Mouse (Mus musculus): ENCODE measurements around the gene Fgd6.

DNA sequence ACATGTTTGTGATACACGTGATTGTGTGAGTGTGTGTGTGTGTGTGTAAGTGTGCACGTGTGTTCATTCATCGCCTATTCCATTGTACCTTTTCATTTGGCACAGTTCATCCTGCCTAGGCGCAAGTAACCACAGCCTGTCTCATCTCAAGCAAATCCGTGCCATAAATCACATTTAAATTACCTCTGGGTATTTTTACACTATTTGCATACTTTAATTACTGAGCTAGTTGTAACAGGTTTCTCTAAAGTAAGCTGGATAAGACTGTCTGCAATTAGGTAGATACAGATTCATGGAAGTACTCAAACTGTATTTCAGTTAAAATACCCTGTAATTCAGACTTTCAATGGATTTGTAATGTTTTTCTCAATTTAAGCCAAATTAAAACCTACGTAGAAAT lies 20.7 kb downstream of the Fgd6 start:
- TF ChIP-seq CTCF (IDR thresholded peaks at IDR 0.05; ENCODE audit: extremely low read depth, insufficient read depth, insufficient read length, insufficient replicate concordance) (no peak), POLR2A (IDR thresholded peaks at IDR 0.05; ENCODE audit: low read depth, low read length) (no peak)

All from spleen, adult 2 months (tissue).